16 mouse cellular contexts compared by ENCODE assay signal in genomic region chr8:119272891-119273290, GRCm38 (mm10).
"Had no signal": no experiment of that assay in that cellular context is flagged by ENCODE, and none has a peak within 500 bp of the region (broad histone marks: within the 10 kb centered on the region; RNA-seq: fewer than 3 reads in every experiment).

No protein-coding gene starts in this region.

- H3K9me3 ChIP-seq: limb, embryonic 13.5 days; midbrain, embryonic 10.5 days; neural tube, embryonic 13.5 days; stomach, embryonic 15.5 days had no signal

- H3K27ac ChIP-seq: kidney, postnatal 0 days; limb, embryonic 13.5 days; liver, embryonic 14.5 days; midbrain, embryonic 10.5 days; neural tube, embryonic 13.5 days; stomach, embryonic 15.5 days had no signal

- DNase-seq: kidney, postnatal 36 days; layer of hippocampus, adult 9-11 months; layer of hippocampus, postnatal 36 days; lung, adult 18-20 months; lung, postnatal 10 days; lung, postnatal 4 days; midbrain, embryonic 14.5 days; retina, postnatal 1 day; thymus, adult 2 months; thymus, postnatal 25 days had no signal

- H3K4me3 ChIP-seq: limb, embryonic 13.5 days; midbrain, embryonic 10.5 days; neural tube, embryonic 13.5 days; stomach, embryonic 15.5 days had no signal

- H3K36me3 ChIP-seq: limb, embryonic 13.5 days; midbrain, embryonic 10.5 days; neural tube, embryonic 13.5 days; stomach, embryonic 15.5 days had no signal

- H3K9ac ChIP-seq: limb, embryonic 13.5 days; liver, embryonic 14.5 days; neural tube, embryonic 13.5 days; stomach, embryonic 15.5 days had no signal

- H3K4me1 ChIP-seq: limb, embryonic 13.5 days; stomach, embryonic 15.5 days had no signal

- H3K4me2 ChIP-seq: limb, embryonic 13.5 days; neural tube, embryonic 13.5 days; stomach, embryonic 15.5 days had no signal

- H3K27me3 ChIP-seq: limb, embryonic 13.5 days; neural tube, embryonic 13.5 days; stomach, embryonic 15.5 days had no signal
